Mouse (Mus musculus): ENCODE data around the gene Scfd2. TPM values are rescaled to one million over a fixed set of nuclear protein-coding genes. Genes with fewer than 3 reads are reported as not detected.

Scfd2 gene
- total RNA-seq, 1 experiment from 2014 or later, result 11.6 TPM

- ATAC-seq (replicated peaks in 1 of 2; ENCODE audit: insufficient read depth in 1 of 2, low FRiP score in 2 of 2, low TSS enrichment in 1 of 2, low read depth in 1 of 2, poor library complexity in 2 of 2, severe bottlenecking in 2 of 2), result no peak
Measured at GRCm38 (mm10) chr5:74391806-74392205, 139.8 kb downstream of the Scfd2 start.

GRCm38 (mm10) chr5:74391346-74391745 lies 140.2 kb downstream of the Scfd2 start:
- ATAC-seq (replicated peaks in 1 of 2; ENCODE audit: insufficient read depth in 1 of 2, low FRiP score in 2 of 2, low TSS enrichment in 1 of 2, low read depth in 1 of 2, poor library complexity in 2 of 2, severe bottlenecking in 2 of 2), result no peak

GRCm38 (mm10) chr5:74388849-74389248 lies 142.7 kb downstream of the Scfd2 start:
- no peak for ATAC-seq (replicated peaks in 1 of 2; ENCODE audit: insufficient read depth in 1 of 2, low FRiP score in 2 of 2, low TSS enrichment in 1 of 2, low read depth in 1 of 2, poor library complexity in 2 of 2, severe bottlenecking in 2 of 2)

GRCm38 (mm10) chr5:74388101-74388500 lies 143.5 kb downstream of the Scfd2 start:
- ATAC-seq (replicated peaks in 1 of 2; ENCODE audit: insufficient read depth in 1 of 2, low FRiP score in 2 of 2, low TSS enrichment in 1 of 2, low read depth in 1 of 2, poor library complexity in 2 of 2, severe bottlenecking in 2 of 2), result no peak

- ATAC-seq (replicated peaks in 1 of 2; ENCODE audit: insufficient read depth in 1 of 2, low FRiP score in 2 of 2, low TSS enrichment in 1 of 2, low read depth in 1 of 2, poor library complexity in 2 of 2, severe bottlenecking in 2 of 2), result no peak
Measured at GRCm38 (mm10) chr5:74387143-74387886, 144.2 kb downstream of the Scfd2 start.

- no peak for ATAC-seq (replicated peaks in 1 of 2; ENCODE audit: insufficient read depth in 1 of 2, low FRiP score in 2 of 2, low TSS enrichment in 1 of 2, low read depth in 1 of 2, poor library complexity in 2 of 2, severe bottlenecking in 2 of 2)
Measured at GRCm38 (mm10) chr5:74380045-74380444, 151.5 kb downstream of the Scfd2 start.

- ATAC-seq (replicated peaks in 1 of 2; ENCODE audit: insufficient read depth in 1 of 2, low FRiP score in 2 of 2, low TSS enrichment in 1 of 2, low read depth in 1 of 2, poor library complexity in 2 of 2, severe bottlenecking in 2 of 2), result no peak
Measured at GRCm38 (mm10) chr5:74366710-74367101, 164.9 kb downstream of the Scfd2 start.

GRCm38 (mm10) chr5:74365984-74366709 lies 165.4 kb downstream of the Scfd2 start:
- ATAC-seq (replicated peaks in 1 of 2; ENCODE audit: insufficient read depth in 1 of 2, low FRiP score in 2 of 2, low TSS enrichment in 1 of 2, low read depth in 1 of 2, poor library complexity in 2 of 2, severe bottlenecking in 2 of 2), result no peak

- no peak for ATAC-seq (replicated peaks in 1 of 2; ENCODE audit: insufficient read depth in 1 of 2, low FRiP score in 2 of 2, low TSS enrichment in 1 of 2, low read depth in 1 of 2, poor library complexity in 2 of 2, severe bottlenecking in 2 of 2)
Measured at GRCm38 (mm10) chr5:74365408-74365807, 166.2 kb downstream of the Scfd2 start.

GRCm38 (mm10) chr5:74363296-74363695 lies 168.3 kb downstream of the Scfd2 start:
- no peak for ATAC-seq (replicated peaks in 1 of 2; ENCODE audit: insufficient read depth in 1 of 2, low FRiP score in 2 of 2, low TSS enrichment in 1 of 2, low read depth in 1 of 2, poor library complexity in 2 of 2, severe bottlenecking in 2 of 2)

- ATAC-seq (replicated peaks in 1 of 2; ENCODE audit: insufficient read depth in 1 of 2, low FRiP score in 2 of 2, low TSS enrichment in 1 of 2, low read depth in 1 of 2, poor library complexity in 2 of 2, severe bottlenecking in 2 of 2), result no peak
Measured at GRCm38 (mm10) chr5:74361531-74361930, 170.0 kb downstream of the Scfd2 start.

GRCm38 (mm10) chr5:74358033-74358432 lies 173.5 kb downstream of the Scfd2 start:
- ATAC-seq (replicated peaks in 1 of 2; ENCODE audit: insufficient read depth in 1 of 2, low FRiP score in 2 of 2, low TSS enrichment in 1 of 2, low read depth in 1 of 2, poor library complexity in 2 of 2, severe bottlenecking in 2 of 2), result no peak

- ATAC-seq (replicated peaks in 1 of 2; ENCODE audit: insufficient read depth in 1 of 2, low FRiP score in 2 of 2, low TSS enrichment in 1 of 2, low read depth in 1 of 2, poor library complexity in 2 of 2, severe bottlenecking in 2 of 2), result no peak
Measured at GRCm38 (mm10) chr5:74355416-74356177, 176.0 kb downstream of the Scfd2 start.

GRCm38 (mm10) chr5:74350909-74351308 lies 180.7 kb downstream of the Scfd2 start:
- no peak for ATAC-seq (replicated peaks in 1 of 2; ENCODE audit: insufficient read depth in 1 of 2, low FRiP score in 2 of 2, low TSS enrichment in 1 of 2, low read depth in 1 of 2, poor library complexity in 2 of 2, severe bottlenecking in 2 of 2)

GRCm38 (mm10) chr5:74348079-74348870 lies 183.3 kb downstream of the Scfd2 start:
- ATAC-seq (replicated peaks in 1 of 2; ENCODE audit: insufficient read depth in 1 of 2, low FRiP score in 2 of 2, low TSS enrichment in 1 of 2, low read depth in 1 of 2, poor library complexity in 2 of 2, severe bottlenecking in 2 of 2), result peak; percentile 45 to 56; a peak in 3 of 4 replicates

GRCm38 (mm10) chr5:74343045-74343444 lies 188.5 kb downstream of the Scfd2 start:
- ATAC-seq (replicated peaks in 1 of 2; ENCODE audit: insufficient read depth in 1 of 2, low FRiP score in 2 of 2, low TSS enrichment in 1 of 2, low read depth in 1 of 2, poor library complexity in 2 of 2, severe bottlenecking in 2 of 2), result no peak

GRCm38 (mm10) chr5:74342557-74342956 lies 189.0 kb downstream of the Scfd2 start:
- ATAC-seq (replicated peaks in 1 of 2; ENCODE audit: insufficient read depth in 1 of 2, low FRiP score in 2 of 2, low TSS enrichment in 1 of 2, low read depth in 1 of 2, poor library complexity in 2 of 2, severe bottlenecking in 2 of 2), result no peak
